Mouse (Mus musculus) cerebellum, postnatal 10 days (tissue): ENCODE results near the gene Snx1.

Experiments
- DNase-seq, 2 experiments: peaks; one replicate each; pipeline ENCODE4 v3.0.0; 2021; ENCODE audit warnings: mixed read lengths in 2 of 2

The Snx1 gene

DNA sequence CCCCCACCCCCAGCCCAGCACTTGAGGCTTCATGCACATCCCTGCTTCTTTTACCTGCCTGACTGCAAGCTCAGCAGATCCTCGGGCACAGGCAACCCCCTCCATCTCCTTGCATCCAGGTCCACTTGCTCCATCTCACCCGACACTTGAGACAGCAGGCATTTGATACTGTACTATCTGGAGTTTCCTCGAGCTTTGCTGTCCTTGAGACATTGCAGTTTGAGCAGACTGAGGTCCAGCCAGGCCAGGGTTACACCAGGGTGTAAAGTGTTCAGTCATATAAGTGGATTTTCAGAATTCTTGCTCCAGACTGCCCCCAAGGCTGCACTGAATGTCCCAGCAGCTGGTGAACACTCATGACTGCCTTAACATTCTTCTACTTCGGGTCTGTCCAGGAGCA lies 84.1 kb downstream of the Snx1 start:
- DNase-seq: no peak

DNA sequence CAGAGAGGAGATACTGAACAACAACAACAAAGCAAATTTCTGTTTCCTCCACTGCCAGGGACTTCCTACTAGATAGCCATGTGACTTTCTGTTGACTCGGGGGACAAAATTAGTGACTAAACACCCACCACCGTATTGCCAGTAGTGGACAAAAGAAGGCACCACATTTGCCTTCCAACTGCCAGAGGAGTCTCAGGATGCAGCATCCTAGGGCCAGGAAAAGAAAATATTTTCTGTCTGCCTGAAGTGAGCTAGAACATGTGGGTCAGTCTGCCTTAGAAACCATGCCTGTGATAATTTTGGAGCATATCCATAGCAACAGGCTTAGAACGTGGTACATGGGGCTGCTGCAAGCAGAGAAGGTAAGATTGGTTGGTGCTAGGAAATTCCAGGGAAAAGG lies 85.6 kb downstream of the Snx1 start:
- DNase-seq: no peak

- DNase-seq: no peak
Observed at GRCm38 (mm10) chr9:66039290-66039689, 87.1 kb downstream of the Snx1 start.

GRCm38 (mm10) chr9:66038581-66038980 lies 87.8 kb downstream of the Snx1 start:
- DNase-seq: no peak
